Mouse (Mus musculus) urinary bladder, postnatal 36 days (tissue): ENCODE data around the gene C8a.

Experiments used
- DNase-seq, 2 experiments: peaks; one replicate each; pipeline ENCODE4 v3.0.0; 2022; ENCODE audit warnings: low spot score in 2 of 2, mixed read lengths in 1 of 2

The C8a gene

DNA sequence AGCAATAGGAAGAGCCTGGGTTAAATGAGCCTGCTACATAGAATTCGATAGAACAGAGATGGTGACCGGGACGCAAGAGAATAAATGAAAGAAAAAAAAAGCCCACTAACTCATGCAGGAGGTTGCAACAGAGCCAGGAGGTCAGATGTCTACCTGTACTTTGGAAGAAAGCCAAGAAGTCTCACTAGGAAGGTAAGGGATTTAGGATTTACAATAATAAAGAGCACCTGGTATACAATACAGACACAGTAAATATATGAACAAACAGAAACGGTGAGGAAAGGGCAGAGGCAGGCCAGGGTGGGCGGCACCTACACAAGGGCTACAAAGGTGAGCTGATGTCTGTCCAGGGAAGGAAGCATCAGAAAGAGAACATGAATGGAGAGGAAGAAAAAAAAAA lies 34.0 kb downstream of the C8a start:
- DNase-seq = no peak

DNA sequence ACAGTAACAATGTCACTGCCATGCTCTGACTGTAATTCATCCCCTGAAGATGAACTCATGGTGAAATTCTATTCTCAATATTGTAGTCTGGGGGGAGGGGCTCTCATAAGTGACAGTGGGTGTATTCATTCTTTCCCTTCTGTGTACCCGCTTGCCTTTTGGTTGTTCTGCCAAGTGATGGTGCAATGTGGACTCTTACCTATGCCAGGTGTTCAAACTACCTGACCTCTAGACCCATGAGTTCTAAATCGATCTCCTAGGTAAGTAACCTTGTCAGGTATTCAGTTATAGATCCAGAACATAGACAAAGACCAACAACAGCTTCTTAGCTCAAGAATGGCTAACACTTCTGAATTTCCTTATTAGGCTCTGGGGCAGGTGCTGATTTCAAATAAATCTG lies 37.9 kb downstream of the C8a start:
- no peak for DNase-seq

DNA sequence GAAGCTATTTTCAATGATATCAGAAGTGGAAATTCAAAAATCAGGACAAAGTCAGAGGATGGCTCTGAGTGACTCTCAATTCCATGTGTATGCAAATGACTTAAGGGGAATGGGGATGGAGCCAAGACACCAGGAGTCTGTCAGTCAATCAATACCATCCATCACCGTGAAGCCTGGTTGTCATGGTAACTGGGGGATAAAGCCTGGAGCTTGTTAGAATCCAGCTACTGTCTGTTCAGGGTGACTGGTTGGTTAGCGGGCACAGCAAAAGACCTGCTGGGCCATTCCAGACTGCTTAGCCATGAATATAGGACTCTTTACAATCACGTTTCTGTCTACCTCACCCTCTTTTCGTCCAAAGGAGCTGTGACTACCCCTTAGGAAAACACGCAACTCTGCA lies 41.1 kb downstream of the C8a start:
- no peak for DNase-seq

DNA sequence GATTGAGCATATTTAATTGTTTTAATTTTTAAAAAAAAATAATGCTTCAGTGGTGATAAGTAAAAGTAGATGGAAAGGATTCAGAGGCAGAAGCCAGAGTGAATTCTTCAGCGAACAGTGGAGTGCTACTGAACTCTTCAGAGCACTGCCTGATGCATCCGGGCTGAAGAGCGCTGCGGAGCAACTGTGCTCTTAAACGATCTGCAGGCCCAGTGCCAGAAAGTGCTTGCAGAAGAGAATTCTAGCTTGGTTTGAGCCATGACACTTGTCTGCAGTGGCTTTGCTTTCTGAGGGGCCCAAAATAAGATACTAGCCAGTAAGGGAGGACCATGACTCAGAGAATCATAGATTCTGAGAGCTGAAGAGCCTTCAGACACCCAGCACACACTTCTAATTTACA lies 47.3 kb downstream of the C8a start:
- DNase-seq = no peak

DNA sequence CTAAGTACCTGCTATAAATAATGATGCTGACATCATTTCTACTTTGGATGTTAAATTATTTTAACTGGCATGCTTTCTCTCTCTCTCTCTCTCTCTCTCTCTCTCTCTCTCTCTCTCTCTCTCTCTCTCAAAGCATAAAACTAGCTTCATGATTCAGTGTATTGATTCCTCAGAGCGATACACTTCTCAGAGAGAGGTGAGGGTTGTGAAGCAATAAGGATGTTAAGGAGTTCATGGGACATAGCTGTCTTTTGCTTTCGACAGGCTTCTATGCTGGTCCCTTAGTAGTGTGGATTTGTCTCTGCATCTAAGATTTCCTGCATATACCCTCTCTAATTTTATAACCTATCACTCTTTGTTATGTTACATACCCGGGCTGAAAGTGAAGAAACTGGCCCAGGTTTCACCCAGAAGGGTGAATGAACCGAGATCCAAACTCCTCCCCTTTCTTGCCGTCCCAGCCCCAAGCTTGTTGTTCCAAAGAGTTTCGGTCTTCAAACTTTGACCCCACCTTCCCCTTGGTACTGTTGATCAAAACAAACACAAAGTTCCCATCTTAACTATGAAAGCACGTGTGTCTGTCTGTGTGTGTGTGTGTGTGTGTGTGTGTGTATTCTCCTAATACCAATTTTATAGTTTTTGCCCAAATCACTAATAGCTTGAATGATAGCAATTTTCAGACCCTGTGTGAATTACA lies 51.7 kb downstream of the C8a start:
- DNase-seq = no peak

DNA sequence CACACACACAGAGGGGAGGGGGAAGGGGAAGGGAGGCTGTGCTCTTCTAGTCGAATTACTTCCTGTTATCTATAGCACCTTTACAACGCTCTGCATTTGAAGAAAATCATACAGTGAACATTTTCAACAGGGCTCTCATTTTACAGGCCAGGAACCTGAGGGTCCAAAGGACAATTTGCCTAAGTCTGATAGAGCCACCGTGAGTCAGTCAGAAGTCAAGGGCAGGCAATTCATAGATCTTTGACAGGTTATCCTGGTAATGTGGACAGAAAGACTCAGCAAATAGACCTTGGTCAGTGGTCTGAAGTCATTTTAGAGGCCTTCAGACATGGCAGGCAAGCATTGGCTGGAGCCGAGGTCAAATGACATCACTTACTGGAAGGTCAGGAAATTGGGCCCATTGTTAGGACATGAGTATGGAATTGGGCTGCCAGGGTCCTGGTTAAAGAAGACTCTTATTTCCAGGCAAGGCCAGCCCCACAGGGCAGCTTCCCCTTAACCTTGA lies 52.5 kb downstream of the C8a start:
- DNase-seq = no peak

DNA sequence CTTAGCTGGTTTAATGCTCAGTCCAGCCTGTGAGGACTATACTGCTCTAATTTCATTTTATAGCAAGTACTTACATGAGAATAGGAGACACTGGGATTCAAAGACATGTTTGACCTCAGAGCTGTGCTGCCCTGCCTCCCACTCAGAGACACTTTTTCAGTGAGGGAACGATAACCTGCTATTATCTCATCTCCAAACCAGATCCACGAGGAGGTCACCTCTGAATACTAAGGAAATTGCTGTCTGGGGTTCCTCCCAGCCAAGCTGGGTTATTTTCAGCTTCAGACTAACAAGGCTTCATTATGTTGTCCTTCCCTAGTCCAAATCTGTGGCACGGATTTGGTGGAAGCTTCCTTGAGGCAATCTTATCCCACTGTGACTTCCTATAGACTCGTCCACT lies 56.3 kb downstream of the C8a start:
- DNase-seq = no peak

DNA sequence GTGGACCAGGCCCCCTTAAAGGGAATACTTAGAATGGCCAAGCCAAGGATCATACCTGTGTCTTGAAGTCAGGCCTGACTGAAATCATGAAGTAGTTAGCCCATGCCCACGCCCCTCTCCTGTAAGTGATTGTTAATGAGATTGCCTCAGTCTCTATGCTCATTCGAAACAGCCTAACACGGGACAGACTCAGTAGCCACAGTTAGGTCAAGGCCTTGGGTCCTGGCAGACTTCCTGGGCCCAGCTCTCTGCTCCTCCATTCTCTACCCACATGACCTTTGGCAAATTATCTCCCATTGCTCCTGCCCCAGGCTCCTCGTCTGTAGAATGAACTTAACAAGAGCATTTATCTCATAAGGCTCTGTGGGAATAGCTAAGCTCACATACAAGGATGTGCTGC lies 57.2 kb downstream of the C8a start:
- DNase-seq = no peak

DNA sequence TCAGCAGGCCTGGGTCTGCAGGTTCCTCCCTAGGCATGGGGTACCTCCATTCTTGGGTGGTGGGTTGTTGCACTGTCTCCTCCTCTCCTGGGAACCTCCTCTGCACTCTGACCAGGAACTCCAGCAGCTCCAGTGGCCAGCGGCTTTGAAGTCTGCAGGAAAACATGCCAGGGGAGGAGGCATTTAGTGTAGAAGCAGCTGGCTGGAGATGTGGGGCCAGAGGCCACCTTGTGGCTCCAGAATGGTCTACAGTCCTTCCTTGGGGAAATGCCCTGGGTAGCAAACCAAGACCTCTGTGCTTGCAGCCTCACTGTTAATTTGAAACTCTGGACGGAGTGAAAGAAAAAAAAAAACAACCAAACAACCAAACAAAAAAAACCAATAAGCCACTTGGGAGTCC lies 58.7 kb downstream of the C8a start:
- no peak for DNase-seq

DNA sequence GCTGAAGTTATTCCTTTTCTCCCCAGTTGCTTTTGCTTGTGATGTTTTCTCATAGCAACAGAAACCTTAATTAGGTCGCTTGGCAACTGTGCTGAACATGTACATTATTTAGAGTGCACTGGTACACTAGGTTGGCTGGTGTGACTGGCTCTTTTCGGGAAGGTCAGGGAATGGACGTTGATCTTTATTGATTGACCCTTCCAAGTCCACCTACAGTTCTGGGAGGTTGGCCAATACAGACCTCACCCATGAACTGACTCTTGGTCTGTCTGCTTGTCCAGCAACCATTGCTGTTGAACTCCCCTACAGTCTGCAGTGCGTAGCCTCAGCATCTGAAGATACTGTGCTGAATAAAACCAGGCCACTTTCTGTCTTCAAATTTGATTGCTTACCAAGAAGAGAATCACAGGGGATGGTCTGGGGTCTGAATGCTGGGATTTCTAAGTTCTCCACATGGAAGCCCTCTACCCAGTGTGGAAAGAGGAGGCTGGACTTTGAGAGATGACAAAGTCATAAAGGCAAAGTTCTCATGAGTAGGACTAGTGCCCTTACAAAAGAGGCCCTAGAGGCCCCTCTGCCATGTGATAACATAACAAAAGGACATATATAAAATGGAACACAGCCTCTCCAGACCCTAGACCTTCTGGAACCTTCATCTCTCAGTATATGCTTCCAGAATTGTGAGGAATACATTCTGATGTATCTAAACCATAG lies 59.5 kb downstream of the C8a start:
- no peak for DNase-seq

DNA sequence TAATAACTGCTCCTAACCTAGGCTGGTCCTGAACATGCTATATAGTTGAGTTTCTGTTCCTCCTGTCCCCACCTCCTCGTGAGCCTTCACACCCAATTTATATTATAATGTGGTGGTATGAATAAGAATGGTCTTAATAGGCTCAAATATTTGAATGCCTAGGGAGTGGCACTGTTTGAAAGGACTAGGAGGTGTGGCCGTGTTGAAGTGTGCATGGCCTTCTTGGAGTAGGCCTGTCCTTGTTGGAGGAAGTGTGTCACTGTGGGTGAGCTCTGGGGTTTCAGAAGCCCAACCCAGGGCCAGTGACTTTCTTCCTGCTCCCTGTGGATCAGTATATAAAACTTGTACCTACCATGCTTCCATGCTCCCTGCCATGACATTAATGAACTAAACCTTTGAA lies 62.6 kb downstream of the C8a start:
- DNase-seq = no peak

DNA sequence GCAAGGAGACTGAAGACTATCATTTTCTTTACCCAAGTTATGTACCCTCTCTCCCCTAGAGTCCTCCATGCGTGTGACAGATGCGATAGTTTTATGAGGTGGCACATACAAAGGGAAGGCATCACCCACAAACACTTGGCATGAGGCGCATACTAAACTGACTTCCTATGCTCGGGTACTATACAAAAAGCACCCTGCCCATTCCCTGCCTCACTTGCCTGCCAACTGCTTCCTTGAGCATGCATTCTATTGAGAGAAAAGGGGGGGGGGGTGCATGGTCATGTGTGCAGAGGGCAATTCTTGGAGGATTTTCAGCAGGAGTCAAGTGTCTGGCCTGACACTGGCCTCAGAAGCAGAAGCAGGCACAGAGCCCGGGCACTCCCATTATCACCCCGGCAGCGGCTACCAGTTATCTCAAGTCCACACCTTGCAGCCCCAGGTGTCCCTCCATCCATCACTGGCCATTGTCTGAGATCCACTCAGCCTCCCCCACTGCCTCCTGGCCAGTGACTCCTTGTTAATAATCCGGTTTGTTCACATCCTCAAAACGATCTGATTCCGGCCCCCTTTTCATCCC lies 65.4 kb downstream of the C8a start:
- no peak for DNase-seq

DNA sequence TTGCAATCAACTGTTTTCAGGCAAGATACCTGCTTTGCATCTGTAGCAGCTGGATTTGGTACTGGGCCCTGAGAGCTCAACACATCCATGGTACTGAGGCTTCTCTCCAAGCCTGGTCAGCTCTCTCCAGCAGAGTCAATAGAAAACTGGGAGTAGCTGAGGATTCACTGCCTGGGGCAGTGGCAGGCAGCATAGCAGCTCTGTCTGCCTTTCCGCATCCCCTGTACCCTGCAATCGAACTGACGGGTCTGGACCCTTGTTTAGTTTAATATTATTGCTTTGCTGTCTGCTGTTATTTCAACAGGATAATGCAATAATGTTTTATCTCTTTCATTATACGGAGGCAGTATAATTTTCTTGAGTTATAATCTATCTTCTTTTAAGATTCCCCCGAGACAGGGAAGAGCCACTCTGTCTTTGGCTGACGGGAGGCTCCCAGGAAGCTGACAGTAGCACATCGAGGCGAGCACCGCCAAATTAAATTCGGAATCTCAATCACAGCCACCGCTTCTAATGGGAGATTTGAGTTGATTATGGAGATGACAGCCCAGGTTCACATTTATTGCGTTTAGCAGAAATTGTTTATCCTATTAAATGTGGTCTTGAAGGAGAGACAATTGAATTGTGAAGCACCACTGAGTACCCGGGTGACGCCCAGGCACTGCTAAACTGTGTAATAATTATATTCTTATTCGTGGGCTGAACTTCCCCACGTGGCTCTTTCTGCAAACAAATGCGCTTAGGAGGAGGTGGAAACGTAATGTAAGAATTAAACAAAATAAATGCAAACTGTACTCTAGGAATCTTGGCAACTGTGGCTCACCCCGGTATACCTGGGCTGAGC lies 70.6 kb downstream of the C8a start:
- DNase-seq = no peak

DNA sequence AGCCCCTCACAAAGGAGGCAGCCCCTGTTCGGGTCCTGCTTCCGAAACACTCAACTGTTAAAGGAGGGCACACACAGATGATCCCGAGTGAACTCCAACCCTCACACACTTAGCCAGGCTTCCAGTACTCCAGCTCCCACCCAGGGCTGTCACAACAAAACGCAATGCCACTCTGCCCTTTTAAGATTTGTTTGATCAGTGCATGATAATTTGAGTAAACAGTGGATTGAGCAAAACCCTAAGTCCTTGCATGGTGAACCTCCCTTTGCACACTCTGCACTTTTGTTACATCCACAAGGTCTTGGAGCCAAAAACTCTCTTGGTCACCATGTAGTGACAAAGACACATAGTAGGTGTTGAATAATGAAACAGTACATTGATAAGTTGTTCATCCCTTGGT lies 72.1 kb downstream of the C8a start:
- no peak for DNase-seq

DNA sequence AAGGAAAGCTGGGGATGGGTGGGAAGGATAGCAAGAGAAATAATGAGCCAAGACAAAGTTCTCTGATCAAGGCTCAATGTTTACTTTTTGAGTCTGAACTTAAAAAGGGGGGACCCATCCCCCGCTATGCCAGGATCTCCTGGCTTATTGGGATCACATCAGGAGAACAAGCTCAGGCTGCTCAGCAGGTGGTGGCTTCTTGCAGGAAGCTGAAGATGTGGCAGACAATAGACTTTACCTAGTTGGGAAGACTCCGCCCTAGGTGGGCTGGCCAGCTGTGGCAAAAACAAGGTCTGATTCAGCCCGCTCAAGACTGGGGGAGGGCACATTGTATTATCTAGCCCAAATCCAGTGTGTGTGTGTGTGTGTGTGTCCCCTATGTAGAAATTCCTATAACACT lies 74.6 kb downstream of the C8a start:
- DNase-seq = no peak

DNA sequence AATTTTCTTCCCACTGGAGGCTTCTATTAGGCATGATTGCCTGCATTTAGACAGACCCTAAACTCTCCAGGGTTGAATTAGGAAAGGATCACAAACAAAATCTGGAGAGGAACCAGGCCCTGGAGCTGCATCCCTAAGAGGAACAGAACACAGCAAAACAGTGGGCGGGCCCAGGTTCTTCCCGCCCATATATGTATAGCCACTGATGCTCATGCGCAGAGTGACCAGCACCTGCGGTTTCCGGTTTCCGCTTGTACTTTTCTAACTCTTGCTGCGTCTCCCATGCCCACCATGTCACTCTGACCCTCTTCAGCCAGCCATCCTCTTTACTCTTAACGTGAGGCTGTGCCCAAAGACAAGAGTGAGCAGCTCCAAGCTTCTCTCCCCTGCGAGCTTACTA lies 77.2 kb downstream of the C8a start:
- no peak for DNase-seq

DNA sequence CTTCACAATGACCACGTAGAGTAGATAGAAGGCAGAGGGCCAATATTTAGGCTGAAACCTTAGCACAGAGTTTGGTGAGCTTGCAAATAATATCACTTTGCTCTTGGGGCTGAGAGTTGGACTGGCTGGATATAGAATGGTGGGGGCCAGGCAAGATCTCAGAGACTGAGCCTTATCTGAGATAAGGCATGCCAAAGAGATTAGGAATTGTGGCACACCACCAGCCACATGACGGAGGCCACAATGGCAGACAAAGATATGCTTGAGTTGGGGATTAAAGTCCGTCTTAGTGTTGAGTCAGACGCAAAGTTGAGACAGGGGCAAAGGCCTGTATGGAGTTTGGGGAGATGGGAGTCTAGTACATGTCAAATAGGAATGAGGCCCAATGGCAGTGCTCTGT lies 84.1 kb downstream of the C8a start:
- no peak for DNase-seq

DNA sequence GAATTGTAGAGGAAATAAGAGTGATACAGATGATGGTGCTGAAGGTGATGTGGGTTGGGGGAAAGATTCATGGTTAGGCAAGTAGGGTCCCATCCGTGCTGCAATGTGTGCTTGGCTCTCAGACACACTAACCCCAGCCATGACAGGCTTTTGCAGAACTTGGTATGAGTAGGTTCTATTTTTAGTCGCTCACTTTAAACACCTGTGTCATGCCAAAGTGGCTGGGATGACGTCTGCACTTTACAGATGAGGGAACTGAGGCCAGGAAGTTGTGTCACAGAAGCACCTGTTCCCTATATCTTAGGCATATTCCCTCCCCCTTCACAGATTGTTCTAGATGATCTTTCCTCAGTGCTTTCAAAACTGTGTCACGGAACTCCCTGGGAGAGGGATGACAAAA lies 93.9 kb downstream of the C8a start:
- no peak for DNase-seq

DNA sequence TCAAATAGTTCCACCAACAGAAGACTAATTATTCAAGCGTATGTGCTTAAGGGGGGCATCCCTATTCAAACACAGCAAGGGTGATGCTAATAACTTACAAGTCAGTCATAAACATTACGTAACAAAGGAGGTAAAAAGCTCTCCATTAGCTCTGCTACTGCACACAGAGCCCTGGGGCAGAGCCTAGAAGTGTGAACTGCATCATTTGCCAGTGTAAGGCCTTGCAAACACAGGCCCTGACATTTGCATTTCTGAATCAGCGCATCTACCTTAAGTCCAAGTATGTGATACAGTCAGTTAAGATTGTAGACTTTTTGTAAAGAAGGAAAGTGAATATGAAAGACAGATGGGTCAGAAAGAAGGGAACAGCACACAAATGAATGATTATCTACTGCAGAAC lies 94.8 kb downstream of the C8a start:
- no peak for DNase-seq

DNA sequence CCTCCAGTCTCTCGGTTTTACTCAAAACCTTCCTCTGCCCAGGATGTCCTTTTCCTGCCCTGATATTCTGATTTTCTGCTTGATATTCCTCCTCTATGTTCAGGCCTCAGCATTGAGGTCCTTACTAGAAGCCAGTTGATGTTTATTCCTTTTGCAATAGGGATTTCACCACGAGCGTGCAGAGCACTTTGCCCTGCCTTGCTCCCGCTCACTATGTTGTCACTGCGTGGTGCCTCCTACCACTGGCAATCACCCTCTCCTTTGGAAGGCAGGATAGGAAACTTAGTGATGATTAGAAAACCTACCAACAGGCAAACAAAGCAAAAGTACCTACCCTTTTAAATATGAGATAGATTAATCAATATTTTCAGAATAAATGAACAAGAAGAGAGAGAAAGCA lies 96.7 kb downstream of the C8a start:
- DNase-seq = no peak

DNA sequence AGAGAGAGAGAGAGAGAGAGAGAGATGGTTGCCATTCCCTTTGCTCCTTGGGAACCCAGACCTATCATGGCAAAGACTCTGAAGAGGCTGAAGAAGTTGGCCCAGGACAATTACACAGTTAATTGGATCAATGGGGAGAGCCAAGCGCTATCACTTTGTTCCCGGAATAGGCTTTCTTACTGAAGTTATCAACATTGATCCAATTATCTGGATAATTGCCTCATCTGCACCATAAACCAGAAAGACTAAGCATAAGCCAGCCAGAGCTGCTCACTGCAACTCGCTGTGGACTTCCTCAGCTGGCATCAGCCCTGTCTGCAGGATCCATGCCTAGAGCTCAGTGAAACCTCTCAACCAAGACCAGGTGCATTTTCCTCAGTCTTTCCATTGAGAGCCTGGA lies 100.6 kb downstream of the C8a start:
- DNase-seq = no peak

DNA sequence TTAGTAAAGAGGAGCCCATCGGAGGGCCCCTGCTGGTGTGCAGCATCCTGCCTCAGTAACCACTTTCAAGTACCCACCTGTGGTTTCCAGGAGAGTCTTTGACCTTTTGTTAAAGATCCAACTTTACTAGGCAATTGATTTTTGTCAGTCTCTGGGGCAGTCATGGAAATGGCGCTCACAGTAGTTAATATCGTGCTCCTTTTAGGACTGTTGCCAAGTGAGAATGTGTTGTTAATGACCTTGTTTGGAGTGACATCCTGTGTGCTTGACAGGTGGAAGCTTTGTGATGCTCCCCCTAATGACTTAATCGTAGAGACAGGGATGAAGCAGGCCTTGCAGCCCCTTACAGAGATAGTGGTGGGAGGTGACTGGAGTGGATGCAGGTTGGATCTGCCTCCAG lies 105.9 kb downstream of the C8a start:
- DNase-seq = no peak
